Mouse (Mus musculus): ENCODE results near the gene Frmd8.
"Not testable (repeated sequence)": the region's sequence is repeated elsewhere in the genome, so short reads cannot be mapped to it uniquely, and the experiment has no call there.

The Frmd8 gene

DNA sequence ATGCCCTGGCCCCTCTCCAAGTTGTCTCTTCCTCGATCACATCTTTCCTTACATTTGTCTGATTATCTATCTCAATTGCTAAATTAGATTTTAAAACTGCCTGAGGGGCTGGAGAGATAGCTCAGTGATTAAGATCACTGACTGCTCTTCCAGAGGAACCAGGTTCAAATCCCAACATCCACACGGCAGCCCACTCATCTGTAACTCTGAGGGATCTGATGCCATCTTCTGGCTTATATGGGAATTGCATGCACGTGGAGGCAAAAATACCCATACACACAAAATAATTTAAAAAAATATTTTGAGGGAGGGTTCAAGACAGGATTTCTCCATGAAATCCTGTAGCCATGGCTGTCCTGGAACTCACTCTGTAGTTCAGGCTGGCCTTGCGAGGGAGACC, 10.8 kb upstream of the Frmd8 start:
- DNase-seq (ENCODE audit: low spot score), result no peak

DNA sequence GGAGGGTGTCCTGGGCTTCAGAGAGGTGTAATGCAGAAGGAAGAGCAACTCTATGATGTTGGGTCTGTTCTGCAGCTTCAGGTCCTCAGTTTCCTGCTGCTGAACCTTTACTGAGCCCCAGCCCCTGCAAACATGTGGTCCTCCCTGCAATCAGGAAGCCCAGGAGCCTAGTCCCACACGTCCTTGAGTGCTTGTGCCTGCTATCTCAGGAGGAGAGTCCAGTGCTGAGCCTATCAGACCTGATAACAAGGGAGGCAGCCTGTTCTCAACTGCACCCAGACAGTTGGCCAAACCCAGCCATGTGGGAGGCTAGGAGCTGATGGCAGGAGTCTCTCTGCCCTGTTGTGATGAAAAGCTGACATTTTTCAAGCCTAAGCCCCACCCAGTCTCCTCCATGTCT, 8.9 kb upstream of the Frmd8 start:
- DNase-seq (ENCODE audit: low spot score), result peak; percentile 45

DNA sequence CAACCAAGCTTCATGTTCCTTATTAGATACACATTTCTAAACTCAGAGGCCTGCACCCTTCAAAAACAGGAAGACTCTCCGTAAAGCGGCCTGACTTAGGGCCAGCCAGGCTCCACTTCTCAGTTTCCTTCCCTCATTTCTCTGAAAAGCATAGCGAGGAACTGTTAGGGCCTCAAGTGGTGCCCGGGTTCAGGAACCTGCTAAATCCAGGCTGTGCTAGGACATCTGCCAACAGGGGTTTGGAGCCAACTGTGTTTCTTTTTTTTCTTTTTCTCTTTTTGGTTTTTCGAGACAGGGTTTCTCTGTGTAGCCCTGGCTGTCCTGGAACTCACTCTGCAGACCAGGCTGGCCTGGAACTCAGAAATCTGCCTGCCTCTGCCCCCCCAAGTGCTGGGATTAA, 7.0 kb upstream of the Frmd8 start:
- not testable (repeated sequence) for DNase-seq (ENCODE audit: low spot score)

DNA sequence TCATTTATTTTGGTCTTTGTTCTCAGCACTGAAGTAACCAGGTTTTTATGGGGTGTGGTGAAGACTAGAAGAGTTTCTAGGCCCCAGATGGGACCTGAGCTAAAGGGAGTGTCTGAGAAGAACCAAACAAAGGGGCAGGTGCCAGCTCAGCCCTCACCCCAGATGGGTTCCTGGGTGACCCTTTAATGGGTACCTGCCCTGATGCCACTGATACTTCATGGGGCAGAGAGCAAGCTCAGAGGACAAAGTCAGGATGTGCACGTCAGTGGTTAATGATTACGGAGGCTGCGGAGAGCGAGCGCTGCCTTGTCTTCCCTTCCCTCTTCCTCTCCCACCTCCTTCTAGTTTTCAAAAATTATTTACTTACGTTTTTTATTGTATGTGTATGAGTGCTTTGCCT, 6.1 kb upstream of the Frmd8 start:
- DNase-seq (ENCODE audit: low spot score), result no peak

DNA sequence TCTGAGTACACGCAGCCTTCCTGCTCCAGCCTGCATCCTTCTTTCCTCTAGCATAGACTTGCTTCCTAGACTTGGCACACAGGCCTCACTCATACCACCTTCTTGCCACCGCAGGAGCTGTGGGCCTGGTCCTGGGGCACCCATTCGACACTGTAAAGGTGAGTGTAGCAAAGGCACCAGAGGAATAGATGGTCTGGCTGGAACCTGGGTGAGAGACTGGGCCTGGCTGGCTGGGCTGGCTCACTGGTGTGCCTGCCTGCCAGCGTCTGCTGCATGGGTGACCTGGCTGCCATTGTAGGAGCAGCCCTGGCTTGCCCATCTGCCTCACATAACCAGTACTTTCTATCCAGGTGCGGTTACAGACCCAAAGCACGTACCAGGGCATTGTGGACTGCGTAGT, 4.7 kb upstream of the Frmd8 start:
- DNase-seq (ENCODE audit: low spot score), result no peak

DNA sequence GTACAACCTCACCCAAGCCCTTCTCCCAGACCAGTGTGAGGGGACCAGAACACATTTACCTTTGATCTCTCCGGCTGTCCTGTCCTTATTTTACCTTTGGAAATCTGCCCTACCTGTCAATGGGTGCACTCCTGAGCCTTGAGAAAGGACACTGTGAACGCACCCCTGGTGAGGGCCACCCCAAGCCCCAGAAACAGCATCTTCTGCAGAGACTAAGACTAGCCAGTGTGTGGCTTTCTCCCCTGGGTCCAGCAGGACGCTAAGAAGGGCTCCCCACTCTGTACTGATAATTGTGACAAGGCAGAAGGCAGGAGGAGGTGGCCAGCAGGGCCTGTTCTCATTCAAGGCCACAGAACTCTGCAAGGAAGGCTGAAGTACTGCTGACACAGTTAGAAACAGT, 3.8 kb upstream of the Frmd8 start:
- peak; percentile 66 for DNase-seq (ENCODE audit: low spot score)

DNA sequence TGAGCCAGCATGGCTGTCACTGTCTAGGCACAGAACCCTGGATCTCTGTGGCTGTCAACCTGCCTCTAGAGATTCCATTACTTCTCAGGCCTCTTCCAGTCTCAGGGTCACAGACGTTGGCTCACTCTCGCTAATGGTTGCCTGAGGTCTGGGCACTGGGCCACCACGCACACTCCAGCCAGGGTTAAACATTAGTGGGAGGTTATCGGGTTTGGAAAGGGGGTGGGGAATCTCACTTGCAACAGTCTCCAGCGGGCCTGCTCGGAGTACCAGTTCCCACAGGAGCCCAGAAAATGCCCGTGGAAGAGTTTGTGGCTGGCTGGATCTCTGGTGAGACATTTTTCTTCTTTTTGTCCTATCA, 3.3 kb upstream of the Frmd8 start:
- DNase-seq (ENCODE audit: low spot score), result peak; percentile 81

DNA sequence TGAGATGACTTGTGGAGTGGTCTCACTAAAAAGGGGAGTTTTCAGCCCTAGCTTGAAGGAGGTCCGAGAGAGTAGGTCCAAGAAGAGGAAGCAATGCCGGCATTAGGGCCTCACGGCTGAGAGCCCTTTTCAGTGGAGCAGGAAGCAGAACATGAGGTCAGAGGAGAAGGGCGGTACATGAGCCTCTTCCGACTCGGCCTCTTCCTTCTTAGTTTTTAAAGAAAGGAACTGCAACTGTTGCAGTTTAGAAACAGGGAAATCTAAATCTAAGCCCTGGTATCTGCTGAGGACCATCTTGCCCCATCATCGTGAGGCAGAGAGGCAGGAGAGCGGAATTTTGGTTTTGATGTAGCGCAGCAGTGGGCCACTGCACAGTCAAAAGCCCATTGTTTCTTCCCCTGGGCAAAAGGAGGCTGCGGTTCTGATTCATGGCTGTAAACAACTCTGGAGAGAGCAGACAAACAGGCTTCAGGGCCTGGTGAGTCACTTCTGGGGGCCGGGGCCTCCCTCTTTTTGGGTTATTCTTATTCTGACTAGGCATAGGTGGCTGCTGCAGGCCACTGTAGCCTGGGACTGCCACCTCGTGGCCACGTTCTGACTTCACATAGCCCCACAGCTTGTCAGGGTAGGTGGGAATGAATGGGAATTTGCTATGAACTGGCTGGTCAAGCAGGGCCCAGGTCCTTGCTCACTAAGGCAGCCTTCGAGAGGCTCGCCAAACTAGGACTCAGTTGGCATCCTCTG, 2.7 kb upstream of the Frmd8 start, which contains the start of gene Slc25a45:
TSS of gene Slc25a45 (plus strand) at position 191 of the 744 bp plus-strand sequence.
- DNase-seq (ENCODE audit: low spot score), result peak; percentile 69

DNA sequence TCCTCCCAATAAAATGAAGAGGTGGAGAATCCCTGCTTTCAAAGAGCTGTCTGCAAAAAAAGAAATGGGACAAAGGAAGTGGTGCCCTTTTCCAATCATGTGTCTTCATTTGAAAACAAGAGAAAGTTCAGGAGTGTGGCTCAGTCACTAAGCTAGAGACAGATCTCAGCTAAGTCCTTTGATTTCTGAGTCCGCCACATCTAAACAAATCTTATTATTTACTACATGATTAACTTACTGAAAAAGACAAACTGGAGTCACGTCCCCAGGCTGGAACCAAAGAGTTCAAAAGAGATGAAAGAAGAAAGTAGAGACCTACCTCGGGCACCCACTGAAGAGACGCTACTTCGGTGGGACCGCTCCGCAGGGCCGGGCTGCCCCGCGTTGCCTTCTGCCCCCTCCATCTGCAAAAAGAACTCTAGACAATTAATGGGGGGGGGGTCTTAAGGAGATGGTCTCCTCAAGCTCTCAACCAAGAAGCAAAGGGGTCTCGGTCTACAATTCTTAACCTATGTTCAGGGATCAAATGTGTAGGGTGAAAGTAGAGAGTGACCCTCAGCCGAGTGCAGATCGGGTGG, 594 bp downstream of the Frmd8 start:
- no peak for DNase-seq (ENCODE audit: low spot score)

DNA sequence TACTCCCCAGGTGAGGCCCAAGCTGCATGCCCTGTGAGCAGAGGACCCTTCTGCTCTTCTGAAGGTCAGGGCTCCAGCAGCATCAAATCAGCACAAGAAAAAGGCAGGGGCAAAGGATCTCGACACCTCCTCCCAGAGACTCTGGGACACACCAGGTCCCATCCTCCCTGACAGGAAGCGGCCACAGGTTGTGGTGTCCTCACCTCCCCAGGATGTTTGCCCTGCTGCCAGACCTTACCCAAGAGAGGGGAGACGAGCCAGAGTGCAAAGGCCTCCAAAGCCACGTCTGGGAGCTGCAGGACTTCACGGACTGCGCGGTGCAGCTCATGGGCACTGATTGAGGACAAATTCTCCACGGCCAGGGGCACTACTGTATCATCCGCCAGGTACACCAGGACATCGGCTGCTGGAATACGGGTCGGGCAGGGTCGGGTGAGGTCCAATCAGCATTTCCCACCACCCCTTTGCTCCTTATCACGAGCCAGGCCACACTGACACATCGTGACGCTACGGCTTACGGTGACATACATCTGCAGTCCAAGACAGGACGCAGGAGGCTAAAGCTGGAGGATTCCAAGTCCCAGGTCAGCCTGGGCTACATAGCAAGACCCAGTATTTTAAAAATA, 2.0 kb downstream of the Frmd8 start:
- no peak for DNase-seq (ENCODE audit: low spot score)

DNA sequence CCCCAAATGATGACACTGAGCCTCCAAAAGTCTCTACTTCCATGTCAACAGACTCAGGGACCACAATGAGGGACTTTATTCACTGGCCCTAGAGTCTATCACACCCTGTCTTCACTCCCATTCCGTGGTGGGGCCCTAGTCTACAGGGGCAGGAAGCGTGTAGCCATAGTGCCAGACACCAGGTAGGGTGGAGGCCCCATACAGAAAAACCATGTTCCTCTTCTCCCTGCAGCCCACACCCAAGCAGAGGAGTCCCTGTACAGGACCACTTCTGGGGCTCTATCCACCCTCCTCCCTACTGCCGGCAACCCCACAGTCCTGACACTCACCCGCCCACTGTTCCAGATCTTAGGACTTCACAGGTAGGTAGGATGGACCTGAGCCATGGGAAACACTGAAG, 2.5 kb downstream of the Frmd8 start:
- no peak for DNase-seq (ENCODE audit: low spot score)

DNA sequence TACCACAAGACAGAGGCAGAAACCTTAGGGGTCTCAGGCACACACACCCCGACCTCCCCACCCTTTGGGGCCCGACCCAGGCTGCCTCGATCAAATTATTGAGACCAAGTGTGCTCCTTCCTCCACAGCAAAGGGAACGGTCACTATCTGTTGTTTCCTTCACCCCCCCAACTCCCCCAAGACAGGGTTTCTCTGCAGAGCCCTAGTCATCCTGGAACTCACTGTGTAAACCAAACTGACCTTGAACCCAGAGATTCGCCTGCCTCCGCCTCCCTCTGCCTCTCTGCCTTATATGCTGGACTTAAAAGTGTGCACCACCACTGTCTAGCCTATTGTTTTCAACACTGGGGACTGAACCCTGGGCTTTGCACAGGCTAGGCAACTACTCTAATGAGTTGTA, 3.4 kb downstream of the Frmd8 start:
- DNase-seq (ENCODE audit: low spot score), result no peak

DNA sequence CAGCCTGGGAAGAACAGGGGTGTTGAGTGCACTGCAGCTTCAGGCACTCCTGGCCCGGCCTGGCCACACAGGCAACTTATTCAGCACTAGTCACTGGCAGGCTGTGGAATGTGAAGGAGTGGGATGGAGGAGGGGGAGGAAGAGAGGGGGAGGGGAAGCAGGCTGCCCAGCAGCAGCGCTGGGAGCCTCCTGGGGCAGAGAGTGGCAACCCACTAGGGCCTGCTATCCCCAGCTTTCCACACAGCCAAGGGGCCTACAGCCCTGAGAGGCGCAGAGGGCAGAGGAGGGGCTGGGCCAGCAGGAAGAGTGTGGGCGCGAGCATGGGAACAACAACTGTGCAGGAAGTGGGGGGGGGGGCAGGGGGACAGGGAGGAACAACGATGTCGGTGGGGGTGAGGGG, 3.8 kb downstream of the Frmd8 start:
- DNase-seq (ENCODE audit: low spot score), result no peak

DNA sequence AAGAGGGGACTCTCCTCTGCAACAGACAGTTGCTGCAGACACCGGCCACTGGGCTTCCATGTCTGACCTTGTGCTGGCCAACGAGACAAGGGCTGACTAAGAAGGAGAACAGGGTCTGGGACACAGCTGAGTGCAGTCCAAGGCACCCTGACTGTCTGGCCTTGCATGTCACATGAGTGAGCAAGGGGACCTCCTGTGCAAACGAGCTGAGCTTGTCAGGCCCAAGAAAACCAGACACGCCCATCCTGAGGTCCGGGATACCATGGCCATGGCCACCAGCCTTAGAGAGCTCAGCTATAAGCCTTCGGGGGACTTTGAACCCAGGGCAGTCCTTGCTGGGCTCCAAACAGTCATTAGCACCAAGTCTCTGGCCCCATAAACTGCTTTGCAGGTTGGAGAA, 7.0 kb downstream of the Frmd8 start:
- DNase-seq (ENCODE audit: low spot score), result no peak

DNA sequence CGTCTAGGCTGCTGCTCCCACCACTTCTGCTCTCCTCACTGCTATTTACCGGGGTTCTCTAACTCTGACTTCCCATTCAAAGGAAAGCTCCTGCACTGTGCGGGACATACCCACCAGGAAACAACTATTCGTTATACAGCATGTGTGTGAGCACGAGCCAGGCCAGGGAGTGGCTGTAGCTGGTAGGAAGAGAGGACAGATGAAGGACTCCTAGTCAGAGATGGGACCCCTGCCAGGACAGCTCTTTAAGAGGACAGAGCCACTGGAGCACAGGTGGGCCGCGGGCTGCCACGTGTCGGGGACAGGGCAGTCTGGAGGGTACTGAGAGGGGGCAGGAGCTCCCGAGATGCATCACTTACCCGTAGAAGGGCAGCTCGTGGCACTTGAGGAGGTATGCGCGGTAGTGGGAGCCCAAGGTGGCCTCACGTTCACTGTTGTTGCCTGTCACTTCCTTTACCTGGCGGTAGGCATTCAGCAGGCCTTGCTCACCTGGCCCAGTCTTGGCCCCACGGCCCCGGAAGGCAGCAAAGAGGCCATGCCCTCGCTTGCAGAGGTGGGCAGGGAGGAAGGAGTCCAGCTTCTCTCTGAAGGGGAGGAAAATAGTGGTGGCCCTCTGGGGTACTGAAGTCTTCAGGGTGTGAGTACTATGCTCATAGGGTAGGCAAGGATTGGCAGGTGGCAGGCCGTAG, 10.2 kb downstream of the Frmd8 start:
- DNase-seq (ENCODE audit: low spot score), result no peak

DNA sequence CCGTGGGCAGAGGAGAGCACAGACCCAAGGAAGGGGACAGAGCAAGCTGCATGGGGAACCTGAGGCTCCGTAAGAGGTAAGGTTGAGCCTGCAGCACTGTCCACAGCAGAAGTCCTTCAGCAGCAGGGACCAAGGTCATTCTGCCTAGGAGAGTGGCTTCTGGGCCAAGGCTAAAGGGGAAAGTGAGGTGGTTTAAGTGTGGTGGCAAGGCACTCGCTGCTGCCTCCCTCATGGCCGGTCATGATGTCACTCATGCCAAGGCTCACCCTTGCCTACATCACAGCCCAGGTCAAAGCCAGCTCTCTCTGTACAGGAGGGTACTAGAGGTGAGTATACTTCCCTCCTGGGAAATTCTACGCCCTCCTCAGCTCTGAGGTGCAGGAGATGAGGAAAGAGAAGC, 11.3 kb downstream of the Frmd8 start:
- no peak for DNase-seq (ENCODE audit: low spot score)

DNA sequence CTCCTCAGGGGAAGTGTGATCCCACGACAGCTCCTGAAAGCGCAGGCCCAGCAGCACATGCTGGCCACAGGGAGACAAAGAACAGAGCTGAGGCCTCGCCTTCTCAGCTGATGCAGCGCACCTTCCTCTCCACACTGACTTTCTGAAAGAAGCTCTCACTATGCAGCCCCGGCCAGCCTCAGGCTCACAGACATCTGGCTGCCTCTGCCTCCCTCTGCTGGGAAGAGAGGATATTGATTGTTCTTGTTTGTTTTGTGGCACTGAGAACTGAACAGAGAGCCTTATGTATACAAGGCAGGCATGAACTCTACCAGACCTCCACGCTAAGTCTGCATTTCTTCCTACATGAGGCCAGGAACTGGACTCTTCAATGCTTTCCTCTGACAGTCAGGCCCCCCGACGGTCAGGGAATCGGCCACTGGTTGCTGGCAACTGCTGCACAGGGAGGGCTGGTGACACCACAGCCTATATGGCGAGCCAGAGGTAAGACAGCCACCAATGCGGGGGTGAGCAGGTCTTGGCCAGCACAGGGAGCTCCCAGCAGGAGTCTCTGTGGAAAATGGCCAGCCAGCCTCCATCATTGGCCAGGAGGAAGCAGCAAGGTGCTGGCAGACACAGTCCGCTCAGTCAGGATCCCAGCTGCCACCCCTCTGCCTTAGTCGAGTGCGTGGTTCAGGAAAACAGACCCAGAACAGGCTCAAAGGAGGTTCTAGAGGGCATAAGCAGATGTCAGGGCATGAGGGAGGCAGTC, 12.6 kb downstream of the Frmd8 start:
- DNase-seq (ENCODE audit: low spot score), result no peak

DNA sequence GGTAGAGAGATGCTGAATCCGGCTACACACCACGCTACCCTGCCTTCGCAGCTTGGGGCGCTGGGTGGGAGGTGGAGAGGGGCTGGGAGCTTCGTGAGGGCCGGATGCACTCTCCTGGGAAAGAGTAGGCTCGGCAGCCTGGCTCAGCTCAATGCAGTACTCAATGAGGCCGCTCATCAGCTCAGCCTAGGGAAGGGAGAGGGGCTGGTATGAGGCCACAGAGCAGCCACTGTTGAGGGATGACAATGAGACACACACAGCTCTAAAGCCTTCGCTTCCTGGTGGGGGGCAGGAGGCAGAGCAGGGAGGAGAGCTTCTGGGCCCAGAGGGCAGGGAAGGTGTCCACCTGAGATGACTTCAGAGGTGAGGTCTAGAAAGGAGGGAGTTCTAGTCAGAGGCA, 18.5 kb downstream of the Frmd8 start:
- no peak for DNase-seq (ENCODE audit: low spot score)

DNA sequence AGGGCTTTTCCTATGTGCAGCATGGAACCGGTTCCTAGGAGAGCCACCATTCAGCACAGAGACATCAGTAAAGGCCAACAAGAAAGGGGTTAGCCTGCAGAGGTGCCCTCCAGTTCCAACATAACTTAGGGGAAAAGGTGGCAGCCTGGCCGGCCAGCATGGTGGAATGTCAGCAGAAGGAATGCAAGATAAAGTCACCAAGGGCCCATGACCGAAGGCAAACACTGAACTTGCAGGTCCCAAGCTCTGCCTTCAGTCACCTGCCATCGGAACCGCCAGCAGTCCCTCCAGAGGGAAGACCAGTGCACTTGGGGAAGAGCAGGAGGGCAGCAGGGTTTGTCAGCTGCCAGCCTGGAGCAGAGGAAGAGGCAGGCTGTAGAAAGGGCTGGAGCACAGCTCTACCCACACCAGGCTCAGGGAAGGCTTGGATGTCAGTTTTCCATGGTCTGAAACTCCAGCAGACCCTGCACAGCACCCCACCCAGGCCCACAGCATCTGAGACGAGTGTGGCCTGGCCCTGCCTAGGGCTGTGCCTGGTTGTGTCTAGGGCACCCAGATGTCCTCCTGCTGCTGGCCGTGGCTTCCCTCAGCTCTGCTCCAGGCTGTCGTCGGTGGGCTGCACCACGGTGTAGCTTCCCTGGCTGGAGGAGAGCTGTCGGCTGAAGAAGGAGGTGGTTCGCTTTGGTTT, 22.9 kb downstream of the Frmd8 start:
- no peak for DNase-seq (ENCODE audit: low spot score)

DNA sequence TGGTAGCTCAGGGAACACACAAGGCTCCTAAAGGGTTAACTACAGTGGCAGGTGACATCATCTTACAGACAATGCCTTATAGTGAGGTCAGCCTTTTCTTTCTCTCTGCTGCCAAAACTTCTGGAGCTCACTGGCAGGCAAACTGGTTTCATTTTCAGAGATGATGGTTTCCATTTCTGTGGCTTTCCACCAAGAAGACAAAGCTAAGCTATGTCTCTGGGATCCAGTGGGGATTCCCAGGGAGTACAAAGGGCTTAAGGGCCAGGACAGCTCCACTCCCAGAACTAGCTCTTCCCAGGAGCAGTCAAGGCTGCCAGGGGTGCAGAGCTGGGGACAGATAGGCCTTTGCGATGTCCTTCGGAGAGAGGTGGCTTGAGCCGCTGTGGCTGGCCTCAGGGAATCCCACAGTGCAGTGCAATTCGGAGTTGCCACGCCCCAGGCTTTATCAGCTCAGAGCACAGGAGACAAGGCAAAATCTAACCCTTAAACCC, 23.5 kb downstream of the Frmd8 start:
- DNase-seq (ENCODE audit: low spot score), result no peak

DNA sequence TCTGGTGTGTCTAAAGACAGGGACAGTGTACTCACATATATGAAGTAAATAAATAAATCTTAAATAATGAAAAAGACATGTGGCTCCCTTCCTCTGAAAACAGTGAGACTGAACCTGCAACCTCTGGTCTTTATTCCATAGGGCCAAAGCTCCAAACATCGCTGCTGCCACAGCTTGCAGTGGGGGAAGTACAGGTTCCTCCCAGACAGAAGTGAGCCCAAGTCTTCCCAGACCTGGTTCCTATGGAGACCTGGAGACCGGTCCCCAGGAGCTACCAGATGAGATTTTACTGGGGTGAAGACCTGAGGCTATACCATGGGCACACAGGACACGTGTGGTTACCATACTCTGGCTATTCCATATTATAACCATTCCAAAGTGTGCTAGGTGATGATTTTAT, 24.2 kb downstream of the Frmd8 start:
- no peak for DNase-seq (ENCODE audit: low spot score)
